Mouse (Mus musculus) adrenal gland, adult 18-20 months (tissue): Measurements from ENCODE around the gene Ccdc115. TPM values are rescaled to one million over a fixed set of nuclear protein-coding genes. Genes with fewer than 3 reads are reported as not detected.
A peak's percentile ranks its signal among the peaks of the same experiment; 100 is the strongest.
"Not testable (repeated sequence)": the region's sequence is repeated elsewhere in the genome, so short reads cannot be mapped to it uniquely, and the experiment has no call there.

Experiments
- DNase-seq, 2 experiments: peaks; one replicate each; pipeline ENCODE4 v3.0.0; 2021 to 2022; ENCODE audit warnings: low spot score in 2 of 2
- total RNA-seq, 2 experiments: library from RNA; stranded (reverse); gene quantifications; 1 replicate in 1 of 2; 2 replicates in 1 of 2; pipeline ENCODE4 v1.2.3; 2021

Ccdc115 gene
- total RNA-seq, 2 experiments from 2014 or later, result 16.0 to 18.0 TPM

DNA sequence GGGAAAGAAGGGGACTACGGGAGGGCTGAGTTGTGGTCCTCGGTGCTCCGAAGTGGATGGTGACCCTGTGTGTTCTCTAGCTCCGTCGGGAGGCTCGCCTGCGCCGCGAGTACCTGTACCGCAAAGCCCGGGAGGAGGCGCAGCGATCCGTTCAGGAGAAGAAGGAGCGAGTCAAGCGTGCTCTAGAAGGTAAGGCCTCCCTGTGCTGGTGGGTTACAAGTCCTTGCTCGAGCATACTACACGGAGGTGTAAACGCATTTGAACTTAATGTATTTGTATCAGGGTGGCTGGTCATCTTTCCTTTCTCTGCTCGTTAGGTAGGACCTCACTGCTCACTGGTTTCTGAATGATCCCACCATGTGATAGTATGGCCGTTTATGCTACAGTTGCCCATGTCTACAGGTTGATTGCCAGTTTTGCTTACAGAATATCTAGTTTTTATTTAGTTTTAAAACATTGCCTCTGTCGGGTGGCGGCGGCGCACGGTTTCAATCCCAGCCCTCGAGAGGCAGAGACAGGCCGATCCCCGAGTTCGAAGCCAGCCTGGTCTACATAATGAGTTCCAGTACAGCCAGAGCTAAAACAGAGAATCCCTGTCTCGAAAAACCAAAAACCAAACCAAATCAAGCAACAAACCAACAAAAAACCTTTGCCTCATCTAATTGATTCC is 624 bp upstream of the Ccdc115 start:
- peak in 1 of 2 experiments; percentile 17 for DNase-seq

DNA sequence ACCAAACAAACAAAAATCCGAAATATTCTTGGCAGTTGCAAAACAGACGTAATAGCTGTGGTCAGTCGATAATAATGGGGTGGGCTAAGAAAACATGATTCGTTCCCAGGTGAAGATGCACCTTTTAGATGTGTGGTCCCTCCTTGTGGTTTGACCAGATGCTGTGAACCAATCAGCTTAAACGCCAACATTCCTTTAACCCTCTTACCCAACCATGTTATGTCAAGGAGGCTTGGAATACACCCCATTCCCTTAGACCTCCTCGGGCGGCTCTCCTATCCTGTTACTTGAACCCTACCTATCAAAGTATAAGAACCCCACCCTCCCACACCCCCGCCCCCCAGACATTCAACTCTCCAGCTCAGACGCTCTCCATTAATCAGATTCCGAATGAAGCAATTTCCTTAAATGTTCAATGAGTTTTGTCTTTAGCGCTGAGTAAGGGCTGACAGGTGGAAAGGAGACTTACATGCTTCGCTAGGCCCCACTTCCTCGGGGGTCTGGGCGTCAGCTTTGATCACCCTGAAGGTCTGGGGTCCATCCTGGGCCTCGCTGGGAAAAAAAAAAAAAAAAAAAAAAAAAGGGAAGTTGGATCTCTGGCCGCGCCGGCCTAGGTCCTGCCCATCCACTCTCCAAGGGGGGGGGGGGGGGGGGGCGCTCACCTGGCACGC is 956 bp downstream of the Ccdc115 start:
- no peak for DNase-seq

DNA sequence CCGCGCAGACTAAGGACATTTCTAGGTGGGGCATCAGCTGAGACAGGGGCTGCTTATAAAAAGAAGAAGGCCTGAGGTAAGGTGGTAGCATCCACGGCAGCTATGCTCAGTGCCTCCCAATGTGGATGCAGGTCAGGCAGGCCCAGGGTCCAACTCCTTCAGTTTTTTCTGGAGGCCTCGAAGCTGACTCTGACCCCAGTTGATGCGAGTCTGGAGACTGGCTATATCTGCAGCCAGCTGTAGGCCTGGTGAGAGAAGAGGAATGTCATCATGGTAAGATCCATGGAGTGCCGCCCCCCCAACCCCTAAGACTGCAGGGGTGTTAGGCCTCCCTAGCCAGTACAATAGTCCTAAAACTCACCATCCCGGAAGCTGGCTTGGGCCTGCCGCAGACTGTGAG is 2.1 kb downstream of the Ccdc115 start:
- not testable (repeated sequence) for DNase-seq

DNA sequence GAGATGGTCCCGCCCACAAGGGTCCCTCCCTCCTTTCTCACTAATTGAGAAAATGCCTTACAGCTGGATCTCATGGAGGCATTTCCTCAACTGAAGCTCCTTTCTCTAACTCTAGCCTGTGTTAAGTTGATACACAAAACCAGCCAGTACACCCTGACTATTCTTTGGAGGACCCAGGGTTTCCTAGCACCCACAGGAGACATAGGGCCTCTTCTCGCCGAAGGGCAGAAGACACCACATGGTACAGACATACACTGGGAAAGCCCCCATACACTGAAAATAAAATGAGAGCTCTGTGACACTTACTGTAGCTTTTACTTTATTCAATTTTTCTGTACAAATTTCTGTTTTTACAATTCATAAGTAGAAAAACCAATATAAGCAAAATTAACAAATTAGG is 3.1 kb downstream of the Ccdc115 start:
- DNase-seq, result no peak

DNA sequence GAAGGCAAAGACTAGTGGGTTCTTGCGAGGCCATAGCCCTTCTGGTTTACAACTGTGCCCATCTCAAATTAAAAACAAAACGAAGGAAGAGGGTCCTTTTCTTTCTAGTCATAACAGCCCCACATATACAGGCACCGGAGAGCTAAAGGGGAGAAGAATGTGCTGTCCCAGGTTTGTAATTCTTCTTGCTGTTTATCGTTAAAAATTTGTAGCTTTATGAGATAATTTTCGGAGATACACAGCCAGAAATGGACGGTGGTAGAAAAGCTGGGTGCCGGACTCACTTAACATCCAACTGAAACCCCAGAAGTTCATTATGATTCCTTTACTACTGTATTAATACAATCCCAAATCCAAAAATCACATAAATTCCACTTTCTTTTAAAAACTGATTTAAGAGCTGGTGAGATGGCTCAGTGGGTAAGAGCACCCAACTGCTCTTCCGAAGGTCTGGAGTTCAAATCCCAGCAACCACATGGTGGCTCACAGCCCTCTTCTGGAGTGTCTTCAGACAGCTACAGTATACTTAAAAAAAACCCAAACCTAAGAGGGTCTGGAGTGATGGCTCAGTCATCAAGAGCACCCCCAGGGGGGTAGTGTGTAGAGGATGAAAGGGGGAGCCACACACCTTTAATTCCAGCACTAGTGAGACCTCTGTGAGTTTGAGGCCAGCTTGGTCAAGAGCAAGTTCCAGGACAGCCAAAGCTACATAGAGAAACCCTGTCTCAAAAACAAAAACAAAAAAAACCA is 3.9 kb downstream of the Ccdc115 start:
- DNase-seq, result no peak

DNA sequence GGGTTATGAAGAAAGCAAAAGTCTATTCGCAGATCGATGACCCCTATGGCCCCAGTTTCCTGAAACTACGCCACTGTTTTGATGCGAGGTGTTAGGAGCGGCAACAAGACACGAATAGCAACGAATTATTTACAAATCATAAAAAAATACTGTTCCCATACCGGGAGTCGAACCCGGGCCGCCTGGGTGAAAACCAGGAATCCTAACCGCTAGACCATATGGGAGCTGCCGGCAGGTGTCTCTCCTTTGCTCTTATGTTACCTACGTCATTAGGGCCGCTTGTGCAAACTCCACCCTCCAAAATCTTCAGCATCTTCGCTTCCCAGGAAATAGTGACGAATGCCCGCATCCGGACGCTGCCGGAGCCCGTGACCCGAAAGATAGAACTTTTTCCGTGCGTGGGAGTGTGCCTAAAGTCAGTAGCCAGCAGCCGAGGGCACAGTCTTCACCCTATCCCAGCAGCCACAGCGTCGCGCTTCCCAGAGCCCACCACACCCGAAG is 4.8 kb downstream of the Ccdc115 start:
- DNase-seq, result peak; percentile 92 to 98

DNA sequence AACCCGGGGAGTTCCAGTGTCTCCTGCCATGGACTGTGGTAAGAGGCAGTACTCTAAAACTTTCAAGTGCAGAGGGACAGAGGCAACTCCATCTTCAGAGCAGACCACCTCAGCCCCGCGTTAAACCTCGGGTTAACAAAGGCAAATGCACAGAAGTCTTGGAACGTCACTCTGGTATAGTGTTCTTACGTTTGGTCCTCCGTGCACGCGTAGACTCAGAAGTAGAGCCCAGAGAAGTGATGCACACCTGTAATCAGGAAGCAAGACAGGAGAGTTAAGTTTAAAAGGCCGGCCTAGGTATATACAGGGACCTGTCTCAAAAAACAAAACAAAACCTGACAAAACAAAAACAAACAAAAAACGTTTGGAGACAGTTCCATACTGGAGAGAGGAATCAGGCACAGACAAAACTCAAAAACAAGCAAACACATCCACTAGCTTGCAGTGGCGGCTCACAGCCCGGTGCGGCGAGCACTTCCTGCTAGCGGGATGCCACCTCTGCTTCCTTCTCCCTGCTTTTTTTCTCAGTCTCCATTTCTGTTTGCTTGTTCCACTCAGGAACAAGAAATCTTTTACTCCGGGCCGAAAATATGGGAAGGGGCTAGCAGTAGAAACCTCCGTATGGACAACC is 5.5 kb downstream of the Ccdc115 start:
- peak in 1 of 2 experiments; percentile 12 for DNase-seq

DNA sequence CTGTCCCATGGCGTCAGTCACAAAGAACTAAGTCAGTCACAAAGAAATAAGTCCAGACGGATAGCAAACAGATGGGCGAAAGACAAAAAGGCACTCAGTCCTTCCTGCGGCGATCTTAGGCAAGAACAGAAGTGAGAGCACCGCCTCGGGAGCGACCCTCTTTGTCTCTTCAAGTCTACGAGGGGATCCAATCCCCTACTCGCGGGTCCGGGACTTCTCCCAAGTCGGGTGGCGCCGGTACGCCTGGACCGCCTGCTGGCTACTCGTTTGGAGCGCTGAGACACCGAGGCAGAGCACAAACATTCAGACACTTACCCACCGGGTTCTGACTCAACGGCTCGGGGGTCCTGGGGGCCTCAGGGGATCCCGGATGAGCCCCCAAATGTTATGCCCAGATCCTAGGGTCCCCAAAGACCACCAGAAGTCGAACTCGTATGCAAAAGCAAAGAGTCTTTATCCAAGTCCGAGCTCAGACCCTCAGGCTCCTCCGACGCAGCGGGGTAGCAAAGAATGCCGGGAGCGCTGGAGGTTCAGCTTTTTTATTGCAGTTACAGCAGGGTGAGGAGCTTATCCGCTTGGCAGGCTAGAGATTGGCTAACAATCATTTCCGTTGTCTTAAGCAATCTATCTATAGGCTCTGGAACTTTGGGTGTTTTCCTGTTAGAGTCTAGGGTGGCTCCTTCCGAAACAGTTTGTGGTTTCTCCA is 6.5 kb downstream of the Ccdc115 start:
- DNase-seq, result peak in 1 of 2 experiments; percentile 21

DNA sequence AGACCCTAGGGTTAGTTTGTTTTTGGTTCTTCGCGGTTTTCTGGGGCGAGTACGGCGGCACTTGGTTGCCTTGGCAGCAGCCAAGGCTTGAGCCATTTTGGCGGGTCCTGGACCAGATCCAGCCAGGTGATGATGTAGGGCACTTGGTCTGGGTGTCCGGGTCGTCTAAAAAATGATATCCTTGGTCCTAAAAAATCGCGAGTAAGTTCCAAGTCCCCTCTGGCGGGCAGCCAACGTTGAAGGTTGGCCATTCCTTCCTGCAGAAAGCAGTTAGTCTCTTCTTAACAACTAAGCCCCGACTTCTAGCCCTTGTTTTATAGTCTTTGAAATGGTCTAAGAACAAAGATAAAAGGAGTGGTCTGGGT is 7.1 kb downstream of the Ccdc115 start:
- DNase-seq, result peak in 1 of 2 experiments; percentile 29

DNA sequence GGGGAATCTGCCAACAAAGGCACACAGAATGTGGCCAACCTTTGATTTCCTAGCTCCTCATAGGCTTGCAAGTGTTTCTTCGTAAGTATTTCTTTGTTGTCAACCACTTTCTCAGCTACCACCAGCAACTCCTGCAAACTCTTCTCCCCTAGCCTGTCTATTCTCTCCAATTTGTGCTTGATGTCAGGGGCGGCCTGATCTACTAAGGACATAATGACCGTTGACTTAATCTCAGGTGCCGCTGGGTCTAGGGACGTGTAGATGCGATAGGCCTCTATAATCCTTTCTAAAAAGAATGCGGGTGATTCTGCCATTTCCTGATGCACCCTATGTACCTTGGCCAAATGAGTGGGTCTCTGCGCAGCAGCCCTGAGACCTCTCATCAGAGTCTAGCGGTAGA is 8.0 kb downstream of the Ccdc115 start:
- DNase-seq, result no peak

DNA sequence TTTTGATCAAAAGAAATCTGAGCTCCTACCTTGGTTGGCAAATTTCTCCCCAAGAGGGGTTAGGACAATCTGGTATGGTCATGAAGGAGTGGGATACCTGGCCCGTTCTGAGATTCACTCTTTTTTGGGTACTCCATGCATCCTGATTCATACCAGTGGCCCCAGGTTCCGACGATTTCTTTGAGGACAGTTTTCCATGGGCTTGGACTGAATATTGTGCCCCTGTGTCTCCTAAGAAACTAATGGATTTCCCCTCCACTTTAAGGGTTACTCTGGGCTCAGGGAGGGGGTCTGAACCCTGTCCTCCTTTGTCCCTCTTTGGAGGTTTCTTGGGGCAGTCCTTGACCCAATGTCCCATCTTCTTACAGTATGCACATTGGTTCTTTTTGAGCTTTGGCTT is 8.5 kb downstream of the Ccdc115 start:
- no peak for DNase-seq

DNA sequence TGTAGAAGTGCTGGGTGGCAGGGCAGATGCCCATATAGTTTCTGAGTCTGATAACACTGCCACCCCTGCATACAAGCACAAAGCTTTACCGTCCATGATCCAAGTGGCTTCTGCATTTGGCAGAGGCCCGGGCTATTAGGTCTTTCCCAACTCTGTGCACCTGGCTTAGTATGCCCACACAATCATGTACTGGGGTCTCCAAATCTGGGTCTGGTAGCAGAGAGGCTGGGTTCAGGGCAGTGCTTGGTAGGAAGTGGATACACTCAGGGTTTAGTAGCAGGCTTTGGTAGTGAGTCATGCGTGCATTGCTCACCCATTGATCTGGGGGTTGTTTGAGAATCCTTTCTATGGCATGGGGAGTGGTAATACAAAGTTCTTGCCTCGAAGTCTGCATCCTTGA is 10.2 kb downstream of the Ccdc115 start:
- DNase-seq, result no peak

DNA sequence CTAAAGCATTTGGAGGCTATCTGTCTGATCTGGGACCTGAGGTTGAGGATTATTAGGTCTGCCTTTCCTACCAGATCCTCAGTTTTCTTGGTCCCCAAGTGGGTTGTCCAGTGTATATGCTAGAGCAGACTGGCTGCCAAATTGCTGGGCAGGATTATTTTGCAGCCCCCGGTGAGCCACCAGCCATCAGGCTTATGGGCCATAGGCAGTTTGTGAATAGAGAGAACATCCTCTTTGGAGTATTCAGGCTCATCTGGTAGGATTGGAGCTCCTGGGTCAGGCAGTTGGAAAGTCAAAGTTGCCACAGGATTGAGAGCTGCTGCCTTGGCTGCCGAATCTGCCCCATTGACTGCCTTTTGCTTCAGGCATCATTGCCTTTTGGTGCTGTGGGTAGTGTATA is 11.0 kb downstream of the Ccdc115 start:
- no peak for DNase-seq

DNA sequence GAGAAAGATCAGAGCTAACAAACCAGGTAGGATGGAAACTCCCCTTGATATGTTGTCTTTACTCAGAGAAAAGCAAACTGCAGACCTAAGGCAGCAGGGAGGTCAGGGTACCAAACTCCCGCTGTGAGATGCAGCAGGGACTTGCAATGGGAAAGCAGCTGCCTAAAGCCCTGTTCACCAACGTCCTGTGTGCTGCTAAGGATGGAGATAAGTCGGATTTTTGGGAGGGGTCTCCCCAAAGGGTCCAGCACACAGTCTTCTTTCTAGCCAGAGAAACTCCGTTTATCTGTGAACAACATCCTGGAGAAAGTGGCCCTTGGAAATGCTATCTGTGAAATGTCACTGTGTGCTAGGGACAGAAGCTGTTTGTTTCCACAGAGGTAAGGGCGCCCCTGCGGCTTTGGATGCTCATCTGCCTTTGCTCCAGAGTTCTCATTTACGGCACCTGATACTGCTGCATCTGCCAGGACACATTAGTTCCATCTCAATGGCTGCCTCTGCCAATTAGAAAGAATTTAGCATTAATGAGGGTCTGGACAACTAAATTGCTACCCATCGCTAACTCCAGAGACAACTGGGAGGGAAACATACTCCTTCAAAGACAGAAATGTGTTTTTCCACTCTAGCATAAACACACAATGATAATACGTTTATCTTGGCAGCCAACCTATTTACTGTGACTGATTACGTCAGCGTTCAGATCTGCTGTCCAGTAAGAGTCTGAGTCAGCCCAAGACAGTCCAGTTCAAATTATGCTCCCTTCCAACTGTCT is 40.1 kb downstream of the Ccdc115 start:
- DNase-seq, result no peak

DNA sequence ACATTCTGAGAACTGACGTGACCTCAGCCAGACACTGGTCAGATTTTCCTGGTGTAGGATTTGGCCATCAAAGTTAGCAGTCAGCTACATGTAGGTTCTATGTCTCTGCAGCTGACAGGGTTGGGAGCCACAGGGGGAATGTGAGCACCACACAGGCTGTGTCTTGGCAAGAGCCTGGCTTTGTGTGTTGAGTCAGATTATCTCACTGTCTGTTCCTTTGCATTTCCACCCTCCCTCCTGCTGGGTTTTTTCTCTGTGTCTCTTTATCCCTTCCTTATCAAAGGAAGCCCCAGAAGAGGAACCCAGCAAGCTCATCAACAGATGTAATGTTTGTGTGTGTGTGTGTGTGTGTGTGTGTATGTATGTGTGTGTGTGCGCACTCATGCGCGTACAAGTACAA is 43.2 kb downstream of the Ccdc115 start:
- DNase-seq, result no peak

DNA sequence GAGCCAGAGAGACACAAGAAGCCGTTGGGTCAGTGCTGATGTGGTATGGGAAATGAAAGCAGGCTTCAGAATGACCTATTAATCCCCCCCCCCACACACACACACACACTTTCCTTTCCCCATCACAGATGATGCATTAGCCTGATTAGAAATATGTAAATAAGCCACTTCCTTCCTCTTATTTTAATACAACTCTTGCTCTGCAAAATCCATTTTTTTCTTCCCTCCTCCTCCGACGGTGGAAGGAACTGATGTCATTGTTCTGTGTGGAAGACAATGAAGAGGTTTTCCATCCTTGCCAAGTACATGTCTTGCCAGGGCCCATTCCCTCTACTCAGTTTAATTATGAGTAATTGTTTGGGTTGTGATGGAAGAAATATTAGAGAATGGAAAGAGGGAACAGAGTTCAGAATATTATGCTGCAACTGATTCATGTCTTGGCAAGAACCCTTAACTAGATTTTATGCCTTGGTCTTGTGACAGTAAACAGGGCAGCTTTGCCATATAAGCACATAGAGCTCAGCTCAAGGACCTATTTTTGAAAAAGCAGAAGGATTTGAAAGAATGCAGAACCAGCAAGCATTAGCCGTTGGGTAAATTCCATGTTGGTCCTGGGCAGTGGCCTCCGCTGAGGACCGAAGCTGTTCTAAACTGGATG is 50.1 kb downstream of the Ccdc115 start:
- no peak for DNase-seq

DNA sequence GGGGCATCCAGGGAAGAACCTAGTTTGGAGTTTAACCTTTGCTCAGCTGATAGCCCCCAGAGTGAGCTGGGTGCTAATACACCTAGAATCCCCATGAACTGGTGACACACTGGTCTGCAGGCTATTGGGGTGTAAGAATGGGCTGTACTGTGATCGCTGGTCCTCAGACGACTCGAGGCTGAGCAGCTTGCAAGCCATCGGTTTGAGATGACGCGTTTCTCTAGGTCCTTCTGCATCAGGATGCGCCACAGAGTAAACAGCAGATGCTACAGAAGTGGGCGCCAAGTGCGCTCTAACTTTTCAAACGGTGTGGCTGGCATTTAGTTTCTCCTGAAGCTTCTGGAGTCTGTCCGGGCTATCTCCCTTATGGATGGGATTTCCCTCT is 50.6 kb downstream of the Ccdc115 start:
- DNase-seq, result no peak

DNA sequence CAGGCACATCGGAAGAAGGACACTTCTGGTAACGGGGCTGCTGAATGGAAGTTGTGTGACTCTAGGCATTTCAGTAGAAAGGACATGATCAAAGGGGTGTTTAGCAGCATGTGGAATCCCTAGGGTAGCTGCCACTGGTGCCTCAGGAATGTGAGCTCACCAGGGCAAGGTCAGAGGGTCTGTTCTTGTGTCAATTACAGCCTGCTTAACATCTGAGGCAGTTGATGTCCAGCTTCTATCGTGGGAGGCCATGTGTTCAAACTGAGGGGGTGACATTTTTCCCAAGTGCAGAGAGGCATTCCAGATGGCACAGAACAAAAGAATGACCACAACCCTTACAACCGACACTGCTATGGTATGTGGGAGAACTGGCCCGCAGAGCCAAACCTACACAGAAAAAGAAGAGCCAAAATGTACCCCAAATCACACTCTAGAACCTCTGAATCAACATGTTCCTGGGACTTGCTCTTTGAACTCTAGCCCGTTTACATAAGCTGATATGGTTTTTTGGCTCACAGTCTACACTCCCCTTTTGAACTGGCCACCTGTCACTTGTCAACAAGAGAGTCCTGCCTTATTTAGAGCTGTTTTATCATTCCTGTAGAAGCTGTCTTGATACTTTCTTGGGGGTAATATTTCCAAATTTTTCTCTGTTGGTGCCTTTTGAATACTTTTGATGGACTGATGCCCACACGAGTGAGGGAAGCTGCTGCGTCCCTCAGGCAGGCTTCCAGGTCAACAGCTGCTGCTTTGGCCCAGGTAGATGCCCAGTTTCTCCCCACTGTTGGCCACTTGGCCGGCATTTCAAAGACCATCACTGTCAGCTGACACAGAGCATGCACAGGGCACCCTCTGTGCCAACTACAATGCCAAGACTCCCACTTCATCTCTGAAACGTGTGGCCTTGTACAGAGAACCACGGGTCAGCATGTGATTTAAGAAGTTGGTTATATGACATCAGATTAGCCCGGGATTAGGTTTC is 51.8 kb downstream of the Ccdc115 start:
- no peak for DNase-seq
